Mouse (Mus musculus) forebrain, embryonic 11.5 days (tissue): ENCODE measurements at regions not wholly inside any gene's neighbourhood (a gene's known extent, or its start where the extent isn't known, plus 50 kb on each side); places are given as distances from the start of the nearest gene placed in this dataset.

Experiments
- ATAC-seq: fragments of 200-750 bp; cut with Nextera tagmentation; replicated peaks from 2 replicates; pipeline ENCODE4 v1.8.0; 2017; ENCODE audit warnings: moderate TSS enrichment; ENCODE audit not compliant: low FRiP score
- DNase-seq: peaks from one replicate; pipeline ENCODE4 v3.0.0-alpha.2; 2017; ENCODE audit warnings: low spot score
- H3K27ac ChIP-seq: fragments of 300-500 bp; sonication (generic); 2 replicates; pipeline ENCODE4 v1.5.1; 2014; ENCODE audit warnings: low read depth, low read length
- H3K27me3 ChIP-seq: fragments of 300-500 bp; sonication (generic); 2 replicates; pipeline ENCODE4 v1.6.1; 2014; ENCODE audit warnings: mild to moderate bottlenecking, low read length, mixed read lengths; ENCODE audit not compliant: control insufficient read depth, insufficient read depth
- H3K36me3 ChIP-seq: fragments of 300-500 bp; sonication (generic); 2 replicates; pipeline ENCODE4 v1.6.1; 2014; ENCODE audit warnings: mild to moderate bottlenecking, low read length, moderate library complexity, mixed read lengths; ENCODE audit not compliant: control insufficient read depth, insufficient read depth
- H3K4me1 ChIP-seq: fragments of 300-500 bp; sonication (generic); replicated peaks from 2 replicates; pipeline ENCODE4 v1.6.1; 2014; ENCODE audit warnings: low read length, mixed read lengths; ENCODE audit not compliant: control insufficient read depth, insufficient read depth
- H3K4me2 ChIP-seq: fragments of 300-500 bp; sonication (generic); 2 replicates; pipeline ENCODE4 v1.6.1; 2014; ENCODE audit warnings: low read depth, mild to moderate bottlenecking, low read length, moderate library complexity, mixed read lengths; ENCODE audit not compliant: severe bottlenecking
- H3K4me3 ChIP-seq: fragments of 300-500 bp; sonication (generic); 2 replicates; pipeline ENCODE4 v1.5.1; 2014; ENCODE audit warnings: low read depth, low read length
- H3K9ac ChIP-seq: fragments of 300-500 bp; sonication (generic); 2 replicates; pipeline ENCODE4 v1.6.1; 2014; ENCODE audit warnings: low read length
- H3K9me3 ChIP-seq: fragments of 300-500 bp; sonication (generic); 2 replicates; pipeline ENCODE4 v1.6.1; 2016; ENCODE audit warnings: low read length, mixed read lengths; ENCODE audit not compliant: control insufficient read depth
- WGBS: fragments of 180-500 bp; shearing (Covaris S2); extraction: QIAGEN DNeasy Blood & Tissue Kit; methylation state at CpG from one replicate; pipeline ENCODE4 v1.1.7; 2014; 5-methylcytosine and 5-hydroxymethylcytosine counted together

- WGBS = 78% methylated on average over 4 of the region's 4 CpGs
- H3K4me3 ChIP-seq = no peak overlapping the region
- no peak overlapping the region for H3K4me2 ChIP-seq
- ATAC-seq = no peak
- H3K27ac ChIP-seq = no peak overlapping the region
- no peaks in the 10 kb centered on the region for H3K27me3 ChIP-seq
- no peak overlapping the region for H3K9ac ChIP-seq
- H3K36me3 ChIP-seq = no peaks in the 10 kb centered on the region
- no peak for DNase-seq
- H3K9me3 ChIP-seq = no peaks in the 10 kb centered on the region
- H3K4me1 ChIP-seq = no peaks in the 10 kb centered on the region
These were observed 446.4 kb downstream of the Btbd3 start for GRCm38 (mm10) chr2:138702783-138703182.

GRCm38 (mm10) chr2:138703943-138704541, 447.7 kb downstream of the Btbd3 start:
- Histone ChIP-seq H3K9ac (no peak overlapping the region), H3K4me2 (no peak overlapping the region), H3K27ac (no peak overlapping the region), H3K9me3 (no peaks in the 10 kb centered on the region), H3K36me3 (no peaks in the 10 kb centered on the region), H3K4me1 (no peaks in the 10 kb centered on the region), H3K27me3 (no peaks in the 10 kb centered on the region), H3K4me3 (no peak overlapping the region)
- ATAC-seq (no peak), DNase-seq (no peak)
- 90% methylated on average over 4 of the region's 4 CpGs for WGBS

GRCm38 (mm10) chr2:138708763-138709162, 452.4 kb downstream of the Btbd3 start:
- 59% methylated on average over 2 of the region's 2 CpGs for WGBS
- no peak overlapping the region for H3K27ac ChIP-seq
- H3K4me1 ChIP-seq = no peaks in the 10 kb centered on the region
- no peaks in the 10 kb centered on the region for H3K36me3 ChIP-seq
- no peak overlapping the region for H3K4me2 ChIP-seq
- no peaks in the 10 kb centered on the region for H3K27me3 ChIP-seq
- ATAC-seq (no peak), DNase-seq (no peak)
- H3K9ac ChIP-seq = no peak overlapping the region
- H3K9me3 ChIP-seq = no peaks in the 10 kb centered on the region
- H3K4me3 ChIP-seq = no peak overlapping the region

GRCm38 (mm10) chr2:138733846-138734245, 477.5 kb downstream of the Btbd3 start:
- ATAC-seq (no peak), DNase-seq (no peak)
- Histone ChIP-seq H3K36me3 (no peaks in the 10 kb centered on the region), H3K4me2 (no peak overlapping the region), H3K4me3 (no peak overlapping the region), H3K9ac (no peak overlapping the region), H3K9me3 (no peaks in the 10 kb centered on the region), H3K27ac (no peak overlapping the region), H3K27me3 (no peaks in the 10 kb centered on the region), H3K4me1 (no peaks in the 10 kb centered on the region)
- 72% methylated on average over 2 of the region's 2 CpGs for WGBS

GRCm38 (mm10) chr2:138744806-138745205, 488.4 kb downstream of the Btbd3 start:
- no peaks in the 10 kb centered on the region for H3K4me1 ChIP-seq
- H3K9ac ChIP-seq = no peak overlapping the region
- ATAC-seq = no peak
- H3K27ac ChIP-seq = no peak overlapping the region
- 88% methylated on average over 4 of the region's 4 CpGs for WGBS
- no peak overlapping the region for H3K4me2 ChIP-seq
- H3K36me3 ChIP-seq = no peaks in the 10 kb centered on the region
- H3K4me3 ChIP-seq = no peak overlapping the region
- H3K27me3 ChIP-seq = no peaks in the 10 kb centered on the region
- DNase-seq = no peak
- no peaks in the 10 kb centered on the region for H3K9me3 ChIP-seq

GRCm38 (mm10) chr2:138760439-138760963, 504.1 kb downstream of the Btbd3 start:
- Histone ChIP-seq H3K36me3 (no peaks in the 10 kb centered on the region), H3K27me3 (no peaks in the 10 kb centered on the region), H3K9me3 (no peaks in the 10 kb centered on the region), H3K4me1 (no peaks in the 10 kb centered on the region), H3K27ac (no peak overlapping the region), H3K9ac (no peak overlapping the region), H3K4me2 (no peak overlapping the region), H3K4me3 (no peak overlapping the region)
- DNase-seq = no peak
- ATAC-seq = no peak
- WGBS = 91% methylated on average over 3 of the region's 3 CpGs

- Histone ChIP-seq H3K9ac (no peak overlapping the region), H3K9me3 (no peaks in the 10 kb centered on the region), H3K4me2 (no peak overlapping the region), H3K27ac (no peak overlapping the region), H3K27me3 (no peaks in the 10 kb centered on the region), H3K36me3 (no peaks in the 10 kb centered on the region), H3K4me3 (no peak overlapping the region), H3K4me1 (no peaks in the 10 kb centered on the region)
- ATAC-seq (no peak), DNase-seq (no peak)
- 96% methylated on average over 1 of the region's 1 CpGs for WGBS
These were observed 505.0 kb downstream of the Btbd3 start for GRCm38 (mm10) chr2:138761400-138761799.

GRCm38 (mm10) chr2:138766275-138766842, 510.0 kb downstream of the Btbd3 start:
- ATAC-seq (0 out of 2 replicates have a peak, but pooled peaks have one; percentile 24), DNase-seq (no peak)
- Histone ChIP-seq H3K9me3 (no peaks in the 10 kb centered on the region), H3K9ac (no peak overlapping the region; the same call in 1 of the 2 replicates), H3K4me3 (no peak overlapping the region), H3K27ac (no peak overlapping the region), H3K27me3 (no peaks in the 10 kb centered on the region), H3K4me2 (no peak overlapping the region), H3K4me1 (no peaks in the 10 kb centered on the region), H3K36me3 (no peaks in the 10 kb centered on the region)
- 70% methylated on average over 9 of the region's 9 CpGs for WGBS

- WGBS = 88% methylated on average over 3 of the region's 3 CpGs
- Histone ChIP-seq H3K27ac (no peak overlapping the region), H3K4me1 (no peaks in the 10 kb centered on the region), H3K36me3 (no peaks in the 10 kb centered on the region), H3K4me2 (no peak overlapping the region), H3K9ac (no peak overlapping the region), H3K4me3 (no peak overlapping the region), H3K9me3 (no peaks in the 10 kb centered on the region), H3K27me3 (no peaks in the 10 kb centered on the region)
- DNase-seq (no peak), ATAC-seq (no peak)
These were observed 527.4 kb downstream of the Btbd3 start for GRCm38 (mm10) chr2:138783781-138784180.
